Comparison of ENCODE assay signal across 22 mouse cellular contexts in genomic region chr9:115430271-115430670, GRCm38 (mm10).
DNase-seq lines count a peak whose midpoint lies in the region; ATAC-seq lines count a peak whose summit lies in the region.
"Had no signal": no experiment of that assay in that cellular context is flagged by ENCODE, and none has a peak within 500 bp of the region (broad histone marks: within the 10 kb centered on the region; RNA-seq: fewer than 3 reads in every experiment).

No protein-coding gene starts in this region.

- no peaks in the 10 kb centered on the region for H3K27me3 ChIP-seq in heart, embryonic 13.5 days (replicated peaks)
- no peaks in the 10 kb centered on the region for H3K27me3 ChIP-seq in lung, embryonic 16.5 days (ENCODE audit: control insufficient read depth, insufficient read depth, low read depth, low read length)
- H3K27me3 ChIP-seq: embryonic facial prominence, embryonic 15.5 days; hindbrain, embryonic 12.5 days had no signal

- H3K36me3 ChIP-seq in heart, embryonic 13.5 days, result no peaks in the 10 kb centered on the region
- no peaks in the 10 kb centered on the region for H3K36me3 ChIP-seq in lung, embryonic 16.5 days (ENCODE audit: control insufficient read depth, insufficient read depth, low read length)
- H3K36me3 ChIP-seq: embryonic facial prominence, embryonic 15.5 days; forebrain, embryonic 10.5 days; hindbrain, embryonic 12.5 days had no signal

- H3K9ac ChIP-seq in heart, embryonic 13.5 days, result no peak overlapping the region
- H3K9ac ChIP-seq in lung, embryonic 16.5 days (ENCODE audit: low read length), result no peak overlapping the region
- H3K9ac ChIP-seq: embryonic facial prominence, embryonic 15.5 days; hindbrain, embryonic 12.5 days had no signal

- H3K27ac ChIP-seq in heart, embryonic 13.5 days (replicated peaks), result peak overlapping the region; percentile 32
- no peak overlapping the region; the same call in 1 of the 2 replicates for H3K27ac ChIP-seq in lung, embryonic 16.5 days (ENCODE audit: low read length)
- H3K27ac ChIP-seq: embryonic facial prominence, embryonic 15.5 days; forebrain, embryonic 10.5 days; gastrocnemius, adult 2 months; hindbrain, embryonic 12.5 days had no signal

- H3K4me2 ChIP-seq in heart, embryonic 13.5 days, result no peak overlapping the region
- H3K4me2 ChIP-seq in lung, embryonic 16.5 days (ENCODE audit: low read depth, low read length), result no peak overlapping the region
- H3K4me2 ChIP-seq: embryonic facial prominence, embryonic 15.5 days; hindbrain, embryonic 12.5 days had no signal

- H3K9me3 ChIP-seq in heart, embryonic 13.5 days, result 0 out of 2 replicates have a peak, but pooled peaks cover 3% of the 10 kb centered on the region
- no peaks in the 10 kb centered on the region for H3K9me3 ChIP-seq in lung, embryonic 16.5 days (ENCODE audit: control insufficient read depth, low read length)
- H3K9me3 ChIP-seq: embryonic facial prominence, embryonic 15.5 days; forebrain, embryonic 10.5 days; hindbrain, embryonic 12.5 days had no signal

- 42% methylated on average over 4 of the region's 4 CpGs for WGBS in heart, embryonic 13.5 days
- WGBS in lung, embryonic 16.5 days, result 51% methylated on average over 4 of the region's 4 CpGs

- no peak for ATAC-seq in heart, embryonic 13.5 days (ENCODE audit: extremely low read depth, insufficient number of reproducible peaks, low FRiP score, low TSS enrichment)
- peak; percentile 60; the same call in 1 of the 2 replicates for ATAC-seq in lung, embryonic 16.5 days (ENCODE audit: low read depth)
- ATAC-seq: forebrain, embryonic 14.5 days; hindbrain, embryonic 16.5 days had no signal

- DNase-seq in heart, adult 9 months (ENCODE audit: low spot score in 2 of 2), result no peak
- no peak for DNase-seq in lung, postnatal 25 days (ENCODE audit: low spot score)
- peak; percentile 27 to 29 for DNase-seq in right cerebral cortex, postnatal 10 days (ENCODE audit: low spot score in 2 of 2)
- DNase-seq in right cerebral cortex, postnatal 25 days, result no peak
- peak; percentile 27 for DNase-seq in yolk sac, embryonic 10.5 days (ENCODE audit: low spot score)
- no peak for DNase-seq in urinary bladder, postnatal 14 days (ENCODE audit: low spot score)
- DNase-seq: adrenal gland, postnatal 10 days; cerebellum, adult 11-12 months; cerebellum, adult 9-10 months; cerebellum, postnatal 36 days; gastrocnemius, adult 2 months; gastrocnemius, postnatal 25 days; heart, postnatal 10 days; heart, postnatal 4 days had no signal

- peaks cover 8% of the 10 kb centered on the region for H3K4me1 ChIP-seq in heart, embryonic 13.5 days
- peaks cover 4% of the 10 kb centered on the region; the same call in 1 of the 2 replicates for H3K4me1 ChIP-seq in lung, embryonic 16.5 days (replicated peaks; ENCODE audit: control insufficient read depth, insufficient read depth, low read length)
- H3K4me1 ChIP-seq: embryonic facial prominence, embryonic 15.5 days; forebrain, embryonic 10.5 days; hindbrain, embryonic 12.5 days had no signal

- no peak overlapping the region for H3K4me3 ChIP-seq in heart, embryonic 13.5 days
- no peak overlapping the region for H3K4me3 ChIP-seq in lung, embryonic 16.5 days (ENCODE audit: low read length)
- H3K4me3 ChIP-seq: embryonic facial prominence, embryonic 15.5 days; erythroblast, embryonic 14.5 days; forebrain, embryonic 10.5 days; gastrocnemius, adult 2 months; hindbrain, embryonic 12.5 days had no signal

Comparison
In these comparisons a context has a peak if more than half of its experiments do, and no peak if none do; other contexts are left out.
1. DNase-seq: peak in right cerebral cortex, postnatal 10 days (2 of 2) and yolk sac, embryonic 10.5 days (single experiment); none in heart, adult 9 months (0 of 2), lung, postnatal 25 days (single experiment), right cerebral cortex, postnatal 25 days (single experiment) and urinary bladder, postnatal 14 days (single experiment).